Mouse (Mus musculus): ENCODE results near the gene Scn1a.

DNA sequence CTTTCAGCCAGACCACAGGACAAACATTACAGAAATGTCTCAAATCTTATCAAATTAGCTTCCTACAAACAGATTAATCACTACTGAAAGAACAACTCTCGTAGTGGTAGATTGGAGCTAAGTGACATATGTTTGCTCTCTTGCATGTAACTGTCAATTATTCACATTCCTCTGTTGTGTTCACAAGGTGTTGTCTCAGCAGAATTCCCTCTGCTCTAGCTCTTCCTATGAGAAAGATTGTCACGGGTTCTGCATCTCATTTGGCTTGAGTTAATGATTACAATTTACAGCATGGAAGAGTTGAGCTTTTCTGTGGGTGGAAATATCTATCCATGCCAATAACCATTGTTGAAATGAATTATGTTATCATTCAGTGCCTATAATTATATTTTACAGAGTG, 37.8 kb upstream of the Scn1a start:
- TF ChIP-seq CTCF (IDR thresholded peaks at IDR 0.05; ENCODE audit: low read depth) (no peak), EP300 (IDR thresholded peaks at IDR 0.05; ENCODE audit: low read depth) (no peak)
